Mouse (Mus musculus): Measurements from ENCODE around the gene Iqschfp. TPM values are rescaled to one million over a fixed set of nuclear protein-coding genes. Genes with fewer than 3 reads are reported as not detected.

Iqschfp gene
- polyA plus RNA-seq, 1 experiment from 2014 or later: 7.6 TPM

GRCm38 (mm10) chr3:68576431-68576830 is 684.4 kb downstream of the Iqschfp start:
- no peaks in the 10 kb centered on the region for H3K9me3 ChIP-seq (ENCODE audit: control insufficient read depth, low read length)
- peak overlapping the region; percentile 65 for H3K4me2 ChIP-seq (ENCODE audit: low read length)
- 0 out of 2 replicates have a peak overlapping the region, but pooled peaks have one; percentile 1 for H3K4me3 ChIP-seq (replicated peaks; ENCODE audit: low read depth, low read length)
- no peaks in the 10 kb centered on the region for H3K27me3 ChIP-seq (ENCODE audit: control insufficient read depth, insufficient read depth, low read length)
- H3K36me3 ChIP-seq (ENCODE audit: control insufficient read depth, insufficient read depth, low read length): no peaks in the 10 kb centered on the region
- peak overlapping the region; percentile 97 for H3K27ac ChIP-seq (replicated peaks; ENCODE audit: low read depth, low read length)
- peak overlapping the region; percentile 4; the same call in 1 of the 2 replicates for H3K9ac ChIP-seq (replicated peaks; ENCODE audit: low read length)
- 8% methylated on average over 7 of the region's 7 CpGs for WGBS
- ATAC-seq (ENCODE audit: low FRiP score, low TSS enrichment) (peak; percentile 41), DNase-seq (peak; percentile 85)
- H3K4me1 ChIP-seq (ENCODE audit: control insufficient read depth, insufficient read depth, low read length): peaks cover 52% of the 10 kb centered on the region

GRCm38 (mm10) chr3:68576948-68577347 is 684.9 kb downstream of the Iqschfp start:
- WGBS: 51% methylated on average over 5 of the region's 5 CpGs
- H3K4me3 ChIP-seq (replicated peaks; ENCODE audit: low read depth, low read length): no peak overlapping the region
- H3K27me3 ChIP-seq (ENCODE audit: control insufficient read depth, insufficient read depth, low read length): no peaks in the 10 kb centered on the region
- ATAC-seq (ENCODE audit: low FRiP score, low TSS enrichment): no peak
- peak overlapping the region; percentile 4; the same call in 1 of the 2 replicates for H3K9ac ChIP-seq (replicated peaks; ENCODE audit: low read length)
- DNase-seq: no peak
- H3K4me2 ChIP-seq (ENCODE audit: low read length): peak overlapping the region; percentile 65
- no peaks in the 10 kb centered on the region for H3K36me3 ChIP-seq (ENCODE audit: control insufficient read depth, insufficient read depth, low read length)
- H3K27ac ChIP-seq (replicated peaks; ENCODE audit: low read depth, low read length): peak overlapping the region; percentile 97
- H3K4me1 ChIP-seq (ENCODE audit: control insufficient read depth, insufficient read depth, low read length): peaks cover 52% of the 10 kb centered on the region
- H3K9me3 ChIP-seq (ENCODE audit: control insufficient read depth, low read length): no peaks in the 10 kb centered on the region

- H3K27ac ChIP-seq (replicated peaks; ENCODE audit: low read depth, low read length): no peak overlapping the region
- ATAC-seq (ENCODE audit: low FRiP score, low TSS enrichment): no peak
- H3K4me3 ChIP-seq (replicated peaks; ENCODE audit: low read depth, low read length): no peak overlapping the region
- no peak for DNase-seq
- H3K4me1 ChIP-seq (ENCODE audit: control insufficient read depth, insufficient read depth, low read length): peaks cover 57% of the 10 kb centered on the region
- no peaks in the 10 kb centered on the region for H3K27me3 ChIP-seq (ENCODE audit: control insufficient read depth, insufficient read depth, low read length)
- no peak overlapping the region for H3K9ac ChIP-seq (replicated peaks; ENCODE audit: low read length)
- no peak overlapping the region for H3K4me2 ChIP-seq (ENCODE audit: low read length)
- no peaks in the 10 kb centered on the region for H3K36me3 ChIP-seq (ENCODE audit: control insufficient read depth, insufficient read depth, low read length)
- 69% methylated on average over 13 of the region's 13 CpGs for WGBS
- H3K9me3 ChIP-seq (ENCODE audit: control insufficient read depth, low read length): no peaks in the 10 kb centered on the region
Observed at GRCm38 (mm10) chr3:68581591-68581990, 689.6 kb downstream of the Iqschfp start.

GRCm38 (mm10) chr3:68582103-68582740 is 690.2 kb downstream of the Iqschfp start:
- no peaks in the 10 kb centered on the region for H3K36me3 ChIP-seq (ENCODE audit: control insufficient read depth, insufficient read depth, low read length)
- H3K27ac ChIP-seq (replicated peaks; ENCODE audit: low read depth, low read length): peak overlapping the region; percentile 82
- no peaks in the 10 kb centered on the region for H3K9me3 ChIP-seq (ENCODE audit: control insufficient read depth, low read length)
- no peaks in the 10 kb centered on the region for H3K27me3 ChIP-seq (ENCODE audit: control insufficient read depth, insufficient read depth, low read length)
- ATAC-seq (ENCODE audit: low FRiP score, low TSS enrichment) (0 out of 2 replicates have a peak, but pooled peaks have one; percentile 17), DNase-seq (no peak)
- H3K4me1 ChIP-seq (ENCODE audit: control insufficient read depth, insufficient read depth, low read length): peaks cover 57% of the 10 kb centered on the region
- no peak overlapping the region for H3K9ac ChIP-seq (replicated peaks; ENCODE audit: low read length)
- 73% methylated on average over 12 of the region's 12 CpGs for WGBS
- peak overlapping the region; percentile 31 for H3K4me2 ChIP-seq (ENCODE audit: low read length)
- no peak overlapping the region for H3K4me3 ChIP-seq (replicated peaks; ENCODE audit: low read depth, low read length)

GRCm38 (mm10) chr3:68583031-68583693 is 691.1 kb downstream of the Iqschfp start:
- H3K4me1 ChIP-seq (ENCODE audit: control insufficient read depth, insufficient read depth, low read length): peaks cover 62% of the 10 kb centered on the region
- H3K9me3 ChIP-seq (ENCODE audit: control insufficient read depth, low read length): no peaks in the 10 kb centered on the region
- H3K9ac ChIP-seq (replicated peaks; ENCODE audit: low read length): no peak overlapping the region; the same call in 1 of the 2 replicates
- H3K27ac ChIP-seq (replicated peaks; ENCODE audit: low read depth, low read length): peak overlapping the region; percentile 82
- no peaks in the 10 kb centered on the region for H3K27me3 ChIP-seq (ENCODE audit: control insufficient read depth, insufficient read depth, low read length)
- DNase-seq (no peak), ATAC-seq (ENCODE audit: low FRiP score, low TSS enrichment) (no peak)
- H3K4me3 ChIP-seq (replicated peaks; ENCODE audit: low read depth, low read length): no peak overlapping the region
- H3K36me3 ChIP-seq (ENCODE audit: control insufficient read depth, insufficient read depth, low read length): no peaks in the 10 kb centered on the region
- H3K4me2 ChIP-seq (ENCODE audit: low read length): peak overlapping the region; percentile 31
- WGBS: 4% methylated on average over 14 of the region's 14 CpGs

- DNase-seq: no peak
- 19% methylated on average over 14 of the region's 14 CpGs for WGBS
- H3K4me3 ChIP-seq (replicated peaks; ENCODE audit: low read depth, low read length): no peak overlapping the region
- H3K4me2 ChIP-seq (ENCODE audit: low read length): peak overlapping the region; percentile 31
- H3K9me3 ChIP-seq (ENCODE audit: control insufficient read depth, low read length): no peaks in the 10 kb centered on the region
- ATAC-seq (ENCODE audit: low FRiP score, low TSS enrichment): peak; percentile 69
- H3K9ac ChIP-seq (replicated peaks; ENCODE audit: low read length): peak overlapping the region; percentile 6; the same call in 1 of the 2 replicates
- H3K4me1 ChIP-seq (ENCODE audit: control insufficient read depth, insufficient read depth, low read length): peaks cover 62% of the 10 kb centered on the region
- no peaks in the 10 kb centered on the region for H3K27me3 ChIP-seq (ENCODE audit: control insufficient read depth, insufficient read depth, low read length)
- H3K27ac ChIP-seq (replicated peaks; ENCODE audit: low read depth, low read length): peak overlapping the region; percentile 82
- no peaks in the 10 kb centered on the region for H3K36me3 ChIP-seq (ENCODE audit: control insufficient read depth, insufficient read depth, low read length)
Observed at GRCm38 (mm10) chr3:68583771-68584511, 691.9 kb downstream of the Iqschfp start.

- H3K4me1 ChIP-seq (ENCODE audit: control insufficient read depth, insufficient read depth, low read length): peaks cover 60% of the 10 kb centered on the region
- no peak overlapping the region for H3K4me2 ChIP-seq (ENCODE audit: low read length)
- WGBS: 59% methylated on average over 4 of the region's 4 CpGs
- H3K27ac ChIP-seq (replicated peaks; ENCODE audit: low read depth, low read length): no peak overlapping the region
- DNase-seq (no peak), ATAC-seq (ENCODE audit: low FRiP score, low TSS enrichment) (no peak)
- H3K36me3 ChIP-seq (ENCODE audit: control insufficient read depth, insufficient read depth, low read length): no peaks in the 10 kb centered on the region
- H3K4me3 ChIP-seq (replicated peaks; ENCODE audit: low read depth, low read length): no peak overlapping the region
- H3K9me3 ChIP-seq (ENCODE audit: control insufficient read depth, low read length): no peaks in the 10 kb centered on the region
- H3K27me3 ChIP-seq (ENCODE audit: control insufficient read depth, insufficient read depth, low read length): no peaks in the 10 kb centered on the region
- H3K9ac ChIP-seq (replicated peaks; ENCODE audit: low read length): no peak overlapping the region
Observed at GRCm38 (mm10) chr3:68585213-68585612, 693.2 kb downstream of the Iqschfp start.

- peak overlapping the region; percentile 62 for H3K27ac ChIP-seq (replicated peaks; ENCODE audit: low read depth, low read length)
- H3K9me3 ChIP-seq (ENCODE audit: control insufficient read depth, low read length): no peaks in the 10 kb centered on the region
- 0 out of 2 replicates have a peak overlapping the region, but pooled peaks have one; percentile 6 for H3K4me2 ChIP-seq (ENCODE audit: low read length)
- DNase-seq (no peak), ATAC-seq (ENCODE audit: low FRiP score, low TSS enrichment) (no peak)
- H3K4me1 ChIP-seq (ENCODE audit: control insufficient read depth, insufficient read depth, low read length): peaks cover 63% of the 10 kb centered on the region
- H3K9ac ChIP-seq (replicated peaks; ENCODE audit: low read length): no peak overlapping the region
- H3K36me3 ChIP-seq (ENCODE audit: control insufficient read depth, insufficient read depth, low read length): no peaks in the 10 kb centered on the region
- H3K4me3 ChIP-seq (replicated peaks; ENCODE audit: low read depth, low read length): no peak overlapping the region
- H3K27me3 ChIP-seq (ENCODE audit: control insufficient read depth, insufficient read depth, low read length): no peaks in the 10 kb centered on the region
- WGBS: 27% methylated on average over 9 of the region's 9 CpGs
Observed at GRCm38 (mm10) chr3:68586646-68587064, 694.6 kb downstream of the Iqschfp start.

Data from midbrain, embryonic 14.5 days (tissue).